Mouse (Mus musculus): ENCODE data around the gene Opalin.

The Opalin gene

DNA sequence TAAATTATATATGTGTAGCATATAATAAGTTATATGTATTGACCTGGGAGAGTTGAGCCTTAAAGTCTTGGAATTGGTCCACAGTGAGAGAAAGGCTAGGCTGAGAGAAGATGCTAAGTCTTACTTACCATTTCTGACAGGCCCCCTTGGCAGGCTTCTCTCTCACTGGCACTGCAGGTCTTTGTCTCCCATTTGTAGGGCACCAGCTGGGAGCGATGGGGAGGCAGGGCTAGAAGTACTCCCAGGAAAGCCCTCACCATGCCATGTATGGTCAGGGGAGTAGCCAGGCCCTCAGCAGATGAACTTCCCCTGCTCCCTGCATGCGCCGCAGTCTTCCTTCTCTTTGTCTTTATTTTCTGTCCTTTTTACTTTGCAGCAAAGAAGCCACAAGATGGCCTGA, at the start of gene Opalin:
Opalin (minus strand) TSS at position 208 of the 400 bp plus-strand sequence.
- no peak for DNase-seq (ENCODE audit: low spot score in 2 of 2)

GRCm38 (mm10) chr19:41123009-41123408, 46.1 kb upstream of the Opalin start:
- DNase-seq (ENCODE audit: low spot score in 2 of 2), result no peak

- DNase-seq (ENCODE audit: low spot score in 2 of 2), result no peak
Measured at GRCm38 (mm10) chr19:41119924-41120323, 43.0 kb upstream of the Opalin start.

DNA sequence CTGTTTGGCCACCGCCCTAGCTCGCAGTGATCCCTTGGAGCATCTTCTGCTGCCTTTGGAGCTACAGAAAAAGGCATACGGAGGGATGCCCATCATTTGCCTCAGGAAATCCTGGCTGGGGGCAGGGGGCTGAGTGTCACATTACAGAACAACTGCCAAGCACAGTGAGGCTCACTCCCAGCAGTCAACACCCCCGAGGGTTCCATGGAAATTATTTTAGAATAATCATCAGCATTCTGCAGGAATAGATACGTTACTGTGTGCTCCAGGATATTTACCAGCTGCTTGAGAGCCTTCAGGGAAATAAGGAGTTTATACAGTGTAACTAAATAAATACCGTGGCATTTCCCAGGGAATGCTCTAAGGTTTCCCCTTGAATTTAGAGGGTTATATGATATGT, 41.4 kb upstream of the Opalin start:
- DNase-seq (ENCODE audit: low spot score in 2 of 2), result no peak

- DNase-seq (ENCODE audit: low spot score in 2 of 2), result no peak
Measured at GRCm38 (mm10) chr19:41117334-41117733, 40.4 kb upstream of the Opalin start.

DNA sequence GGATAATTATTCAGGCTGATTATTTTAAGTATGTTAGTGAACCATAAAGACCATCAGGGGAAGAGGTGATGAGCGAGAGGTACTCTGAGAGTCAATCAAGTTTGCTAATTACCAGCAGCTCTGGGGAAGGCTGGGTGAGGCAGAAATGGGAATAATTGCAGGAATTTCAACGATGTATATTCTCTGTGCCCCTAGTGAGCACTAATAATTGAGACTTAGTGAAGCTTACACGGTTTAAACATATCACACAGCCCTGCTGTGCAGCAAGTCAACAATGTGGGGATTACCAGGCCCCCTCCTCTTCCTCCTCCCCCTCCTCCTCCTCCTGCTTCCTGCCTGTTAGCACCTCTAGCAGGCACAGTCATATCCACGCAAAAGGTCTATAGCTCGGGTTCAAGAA, 37.7 kb upstream of the Opalin start:
- no peak for DNase-seq (ENCODE audit: low spot score in 2 of 2)

DNA sequence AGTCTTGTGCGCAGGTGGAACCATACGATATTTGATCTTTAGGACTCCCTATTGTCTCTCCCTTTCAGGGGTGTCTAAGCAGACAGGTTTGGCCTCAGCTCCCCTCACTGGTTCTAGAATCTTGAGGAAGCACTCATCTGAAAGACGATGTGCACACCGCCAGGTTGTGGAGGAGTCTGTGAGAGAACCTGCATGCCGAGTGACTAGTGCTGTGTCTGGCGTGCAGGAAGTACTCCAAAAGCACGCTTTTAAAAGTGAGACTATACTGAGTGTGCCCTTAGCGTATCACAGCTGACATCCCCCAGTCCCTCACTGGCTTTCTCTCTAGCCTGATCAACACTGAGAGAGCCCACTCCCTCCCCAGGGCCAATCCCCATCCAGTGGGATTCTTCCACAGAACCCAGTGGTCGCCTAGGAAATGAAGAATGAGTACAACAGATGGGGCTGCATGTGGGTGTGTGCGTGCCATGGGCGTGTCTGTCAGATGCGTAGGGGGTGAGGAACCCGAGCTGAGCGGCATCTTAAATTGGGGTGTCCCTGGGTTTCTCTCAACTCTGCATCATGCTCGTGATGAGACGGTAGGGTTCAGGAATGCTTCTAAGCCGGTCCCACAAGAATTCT, 37.1 kb upstream of the Opalin start:
- no peak for DNase-seq (ENCODE audit: low spot score in 2 of 2)

DNA sequence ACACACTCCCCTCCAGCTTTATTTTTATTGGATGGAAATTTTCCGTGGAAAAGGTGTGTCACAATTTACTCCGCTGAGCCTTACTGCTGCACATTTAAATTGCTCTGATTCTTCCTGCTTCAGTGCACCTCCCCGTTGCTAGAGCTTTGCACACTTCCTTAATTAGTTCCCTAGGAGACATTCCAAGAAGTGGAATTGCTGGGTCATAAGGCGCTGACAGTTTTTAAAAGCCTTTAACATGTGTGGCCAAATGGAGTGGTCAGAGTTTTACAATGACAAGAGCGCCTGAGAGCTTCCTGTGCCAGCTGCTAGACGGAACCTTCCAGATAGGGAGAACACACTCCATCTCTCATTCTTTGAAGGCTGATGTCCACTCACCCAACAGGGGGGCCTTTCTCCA, 35.7 kb upstream of the Opalin start:
- DNase-seq (ENCODE audit: low spot score in 2 of 2), result no peak

DNA sequence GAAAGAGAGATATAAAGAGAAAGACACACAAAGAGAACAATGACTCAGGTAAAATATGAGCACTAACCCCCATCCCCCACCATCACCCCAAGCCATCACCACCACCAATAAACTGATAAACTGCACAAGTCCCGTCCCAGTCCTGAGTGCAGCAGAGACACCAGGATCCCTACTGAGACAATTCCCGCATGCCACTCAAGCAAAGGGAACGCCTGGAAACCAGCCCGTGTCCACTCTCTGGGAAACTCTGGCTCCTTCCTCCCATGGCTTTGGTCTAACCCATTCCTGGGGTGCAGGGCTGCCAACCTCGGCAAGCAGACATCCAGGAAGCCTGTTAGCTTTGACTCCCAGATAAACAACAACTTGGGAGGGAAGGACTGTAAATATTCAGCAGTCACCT, 33.1 kb upstream of the Opalin start:
- no peak for DNase-seq (ENCODE audit: low spot score in 2 of 2)

GRCm38 (mm10) chr19:41109496-41109895, 32.6 kb upstream of the Opalin start:
- DNase-seq (ENCODE audit: low spot score in 2 of 2), result no peak

- DNase-seq (ENCODE audit: low spot score in 2 of 2), result no peak
Measured at GRCm38 (mm10) chr19:41108666-41109065, 31.8 kb upstream of the Opalin start.

- DNase-seq (ENCODE audit: low spot score in 2 of 2), result no peak
Measured at GRCm38 (mm10) chr19:41107530-41107929, 30.6 kb upstream of the Opalin start.

GRCm38 (mm10) chr19:41104922-41105321, 28.0 kb upstream of the Opalin start:
- DNase-seq (ENCODE audit: low spot score in 2 of 2), result no peak

GRCm38 (mm10) chr19:41101390-41101789, 24.5 kb upstream of the Opalin start:
- no peak for DNase-seq (ENCODE audit: low spot score in 2 of 2)

DNA sequence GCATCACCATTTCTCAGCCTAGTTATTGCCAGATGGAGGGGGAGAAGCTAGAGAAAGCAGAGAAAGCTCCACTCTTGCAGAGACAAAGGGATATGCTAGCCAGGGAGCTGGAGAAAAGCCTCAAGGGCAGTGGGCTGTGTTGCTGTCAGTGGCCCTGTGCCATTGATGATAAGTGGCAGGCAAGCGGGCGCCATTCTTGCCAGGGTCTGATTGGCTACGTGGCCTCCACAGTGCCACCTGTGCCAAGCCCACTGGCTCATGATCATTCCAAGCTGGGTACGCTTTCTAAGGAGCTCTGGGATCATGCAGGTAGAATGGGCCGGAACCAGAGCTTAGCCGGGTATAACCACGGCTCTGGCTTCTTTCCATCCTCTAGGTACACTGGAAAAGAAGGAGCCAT, 23.9 kb upstream of the Opalin start:
- DNase-seq (ENCODE audit: low spot score in 2 of 2), result no peak

- no peak for DNase-seq (ENCODE audit: low spot score in 2 of 2)
Measured at GRCm38 (mm10) chr19:41097038-41097437, 20.1 kb upstream of the Opalin start.

DNA sequence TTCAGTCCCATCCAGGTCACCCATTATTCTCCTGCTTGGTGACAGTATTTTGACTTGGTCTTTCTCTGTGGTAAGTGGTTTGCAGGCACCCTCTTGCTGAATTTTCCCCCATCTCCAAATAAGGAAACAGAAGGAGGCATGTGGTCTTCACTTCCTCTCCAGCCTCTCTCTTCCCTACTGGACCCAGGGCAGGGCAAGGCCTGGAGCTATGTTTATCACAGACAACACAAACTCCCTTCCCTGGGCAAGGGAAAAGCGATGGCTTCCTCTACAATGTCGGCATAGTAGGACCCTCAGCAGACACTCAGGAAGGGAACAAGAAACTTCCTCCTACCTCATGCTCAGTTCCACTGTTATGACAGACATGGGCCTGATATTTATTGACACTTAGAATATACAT, 15.0 kb upstream of the Opalin start:
- no peak for DNase-seq (ENCODE audit: low spot score in 2 of 2)

GRCm38 (mm10) chr19:41089833-41090232, 12.9 kb upstream of the Opalin start:
- peak; percentile 21 to 35 for DNase-seq (ENCODE audit: low spot score in 2 of 2)

DNA sequence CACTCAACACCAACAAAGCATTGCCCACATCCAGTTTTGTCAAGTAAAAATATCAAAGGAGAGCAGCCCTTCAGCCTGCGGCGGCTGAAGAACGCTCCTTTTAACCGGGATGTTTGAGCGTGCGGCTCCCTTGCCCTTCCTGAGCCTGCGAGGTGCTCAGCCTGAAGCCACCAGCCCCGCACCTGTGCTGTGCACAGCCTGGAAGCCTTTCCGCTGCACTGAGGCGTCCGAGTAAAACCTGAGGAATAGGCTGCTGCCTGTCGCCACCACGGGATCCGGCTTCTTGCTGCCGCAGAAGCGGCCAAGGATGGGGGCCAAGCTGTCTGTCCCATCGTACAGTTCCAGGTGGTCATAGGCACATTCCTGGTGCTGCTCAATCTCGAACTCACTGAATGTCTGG, 11.6 kb upstream of the Opalin start:
- DNase-seq (ENCODE audit: low spot score in 2 of 2), result no peak

GRCm38 (mm10) chr19:41087901-41088300, 11.0 kb upstream of the Opalin start:
- DNase-seq (ENCODE audit: low spot score in 2 of 2), result no peak

DNA sequence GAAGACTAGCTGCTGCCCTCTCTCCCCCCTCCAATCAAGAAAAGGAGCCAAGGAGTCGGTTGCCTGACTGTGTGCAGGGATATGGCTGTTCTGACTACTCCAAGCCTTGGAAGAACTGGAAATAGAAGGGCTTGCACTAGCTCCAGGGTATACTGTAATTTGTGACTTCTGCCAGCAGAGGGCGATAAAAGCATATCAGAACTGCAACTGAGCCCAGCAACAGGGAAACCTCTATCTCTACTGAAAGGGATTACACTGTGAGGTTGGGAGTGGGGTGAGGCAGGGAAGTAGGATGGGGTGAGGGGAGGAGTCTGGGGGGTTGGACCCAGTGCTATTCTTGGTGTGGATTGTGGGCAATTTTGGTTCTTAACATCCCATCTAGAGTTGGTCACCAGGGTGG, 9.8 kb upstream of the Opalin start:
- peak; percentile 55 to 67 for DNase-seq (ENCODE audit: low spot score in 2 of 2)

GRCm38 (mm10) chr19:41086289-41086688, 9.4 kb upstream of the Opalin start:
- no peak for DNase-seq (ENCODE audit: low spot score in 2 of 2)

DNA sequence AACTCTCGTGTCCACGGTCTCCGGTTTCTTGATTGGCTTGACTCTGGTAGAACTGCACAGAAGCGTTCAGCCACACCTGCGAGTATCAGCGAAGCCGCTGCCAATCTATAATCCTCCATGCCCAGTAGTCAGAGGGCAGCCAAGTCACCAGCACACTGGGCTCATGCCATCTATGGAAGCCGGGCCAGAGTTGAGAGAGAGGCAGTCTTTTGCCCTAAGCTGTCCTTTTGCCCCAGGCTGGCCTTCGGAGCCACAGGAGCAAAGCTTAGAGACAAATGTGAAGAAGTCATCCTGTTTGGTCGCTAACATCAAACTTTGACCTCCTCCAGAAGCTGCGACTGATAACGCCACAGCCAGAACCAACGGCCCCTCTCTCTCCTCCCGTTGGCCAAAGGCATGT, 6.7 kb upstream of the Opalin start:
- DNase-seq (ENCODE audit: low spot score in 2 of 2), result no peak

- DNase-seq (ENCODE audit: low spot score in 2 of 2), result no peak
Measured at GRCm38 (mm10) chr19:41081589-41081988, 4.7 kb upstream of the Opalin start.
